Mouse (Mus musculus) kidney, embryonic 16.5 days (tissue): ENCODE measurements around the gene Zbtb16. TPM values are rescaled to one million over a fixed set of nuclear protein-coding genes. Genes with fewer than 3 reads are reported as not detected.

ENCODE experiments used
- ATAC-seq: fragments of 200-750 bp; cut with Nextera tagmentation; 2 replicates; pipeline ENCODE4 v1.8.0; 2017; ENCODE audit warnings: moderate TSS enrichment; ENCODE audit not compliant: low FRiP score, low TSS enrichment
- H3K27ac ChIP-seq: fragments of 300-500 bp; sonication (generic); 2 replicates; pipeline ENCODE4 v1.5.1; 2014; ENCODE audit warnings: low read length
- H3K27me3 ChIP-seq: fragments of 300-500 bp; sonication (generic); 2 replicates; pipeline ENCODE4 v1.6.1; 2014; ENCODE audit warnings: low read length, control low read depth, mixed read lengths; ENCODE audit not compliant: insufficient read depth
- H3K36me3 ChIP-seq: fragments of 300-500 bp; sonication (generic); 2 replicates; pipeline ENCODE4 v1.6.1; 2014; ENCODE audit warnings: low read length, control low read depth, mixed read lengths; ENCODE audit not compliant: insufficient read depth
- H3K4me1 ChIP-seq: fragments of 300-500 bp; sonication (generic); 2 replicates; pipeline ENCODE4 v1.6.1; 2014; ENCODE audit warnings: low read length, control low read depth, mixed read lengths; ENCODE audit not compliant: insufficient read depth
- H3K4me2 ChIP-seq: fragments of 300-500 bp; sonication (generic); replicated peaks from 2 replicates; pipeline ENCODE4 v1.6.1; 2014; ENCODE audit warnings: low read depth, low read length
- H3K4me3 ChIP-seq: fragments of 300-500 bp; sonication (generic); 2 replicates; pipeline ENCODE4 v1.5.1; 2014; ENCODE audit warnings: mild to moderate bottlenecking, low read length
- H3K9ac ChIP-seq: fragments of 300-500 bp; sonication (generic); replicated peaks from 2 replicates; pipeline ENCODE4 v1.6.1; 2014; ENCODE audit warnings: low read length
- H3K9me3 ChIP-seq: fragments of 300-500 bp; sonication (generic); 2 replicates; pipeline ENCODE4 v1.6.1; 2016; ENCODE audit warnings: low read length, control low read depth
- WGBS: fragments of 180-500 bp; shearing (Covaris S2); extraction: QIAGEN DNeasy Blood & Tissue Kit; methylation state at CpG from one replicate; pipeline ENCODE4 v1.1.7; 2014; 5-methylcytosine and 5-hydroxymethylcytosine counted together
- polyA plus RNA-seq: library from polyadenylated mRNA; unstranded; fragments of >200 nt; fragmentation: Nextera tagmentation; extraction: Ambion mirVana; gene quantifications from 2 replicates; pipeline ENCODE4 v1.2.1, GENCODE M21; 2015

Gene Zbtb16
- polyA plus RNA-seq, 1 experiment from 2014 or later = 1.8 TPM

DNA sequence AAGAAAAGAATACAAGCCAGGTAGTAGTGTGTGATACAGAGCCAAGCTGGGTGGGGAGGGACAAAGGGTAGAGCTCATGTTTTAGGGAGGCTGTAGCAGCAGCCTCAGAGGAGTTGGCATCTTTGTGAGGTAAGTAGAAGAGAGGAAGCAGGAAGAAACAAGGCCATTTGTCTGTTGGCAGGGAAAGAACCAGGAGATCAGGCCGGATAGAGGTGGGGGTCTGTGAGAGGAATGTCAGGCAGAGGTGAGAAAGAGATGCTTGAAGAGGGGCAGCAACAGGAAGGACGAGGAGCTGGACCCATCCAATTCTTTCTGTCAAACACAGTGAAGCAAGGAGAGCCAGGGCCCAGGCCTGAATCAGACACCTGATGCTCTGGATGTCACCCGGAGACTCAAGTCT lies 114.8 kb downstream of the Zbtb16 start:
- no peaks in the 10 kb centered on the region for H3K36me3 ChIP-seq
- H3K4me3 ChIP-seq = no peak overlapping the region
- no peak for ATAC-seq
- peaks cover 2% of the 10 kb centered on the region; the same call in 1 of the 2 replicates for H3K4me1 ChIP-seq
- no peaks in the 10 kb centered on the region for H3K9me3 ChIP-seq
- no peak overlapping the region for H3K9ac ChIP-seq
- H3K27me3 ChIP-seq = peaks cover 7% of the 10 kb centered on the region
- H3K27ac ChIP-seq = no peak overlapping the region
- WGBS = 66% methylated on average over 3 of the region's 3 CpGs
- H3K4me2 ChIP-seq = no peak overlapping the region

- Histone ChIP-seq H3K4me1 (peaks cover 2% of the 10 kb centered on the region; the same call in 1 of the 2 replicates), H3K27me3 (peaks cover 3% of the 10 kb centered on the region), H3K9me3 (no peaks in the 10 kb centered on the region), H3K4me2 (no peak overlapping the region), H3K9ac (no peak overlapping the region), H3K36me3 (no peaks in the 10 kb centered on the region), H3K27ac (no peak overlapping the region), H3K4me3 (no peak overlapping the region)
- WGBS = 84% methylated on average over 12 of the region's 12 CpGs
- no peak for ATAC-seq
Observed at GRCm38 (mm10) chr9:48720251-48720963, 115.6 kb downstream of the Zbtb16 start.

GRCm38 (mm10) chr9:48719619-48720018 lies 116.4 kb downstream of the Zbtb16 start:
- Histone ChIP-seq H3K27ac (no peak overlapping the region), H3K27me3 (no peaks in the 10 kb centered on the region), H3K36me3 (no peaks in the 10 kb centered on the region), H3K9ac (no peak overlapping the region), H3K4me2 (no peak overlapping the region), H3K4me1 (peaks cover 2% of the 10 kb centered on the region; the same call in 1 of the 2 replicates), H3K4me3 (no peak overlapping the region), H3K9me3 (no peaks in the 10 kb centered on the region)
- WGBS = 78% methylated on average over 4 of the region's 4 CpGs
- no peak for ATAC-seq

DNA sequence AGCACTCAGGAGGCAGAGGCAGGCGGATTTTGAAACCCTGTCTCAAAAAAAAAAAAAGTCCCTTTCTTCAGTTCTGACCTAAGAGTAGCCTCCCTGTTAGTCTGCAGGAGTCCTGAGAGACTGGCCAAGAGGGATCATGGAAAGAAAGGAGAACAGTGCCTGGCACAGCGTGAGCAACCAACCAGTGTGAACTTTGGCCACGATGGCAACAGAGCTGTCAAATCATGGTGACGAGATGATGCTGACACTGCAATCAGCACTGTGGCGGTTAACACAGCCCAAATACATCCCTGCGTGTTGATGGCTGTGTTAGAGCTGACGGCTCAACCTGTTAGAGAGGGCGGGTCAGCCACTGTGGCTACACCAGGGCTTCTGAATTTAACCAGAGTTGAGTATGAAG lies 119.5 kb downstream of the Zbtb16 start:
- no peaks in the 10 kb centered on the region for H3K9me3 ChIP-seq
- H3K27ac ChIP-seq = no peak overlapping the region
- H3K27me3 ChIP-seq = no peaks in the 10 kb centered on the region
- WGBS = 90% methylated on average over 8 of the region's 8 CpGs
- no peak overlapping the region for H3K4me2 ChIP-seq
- peaks cover under 1% of the 10 kb centered on the region; the same call in 1 of the 2 replicates for H3K4me1 ChIP-seq
- no peaks in the 10 kb centered on the region for H3K36me3 ChIP-seq
- ATAC-seq = no peak
- no peak overlapping the region for H3K4me3 ChIP-seq
- H3K9ac ChIP-seq = no peak overlapping the region

DNA sequence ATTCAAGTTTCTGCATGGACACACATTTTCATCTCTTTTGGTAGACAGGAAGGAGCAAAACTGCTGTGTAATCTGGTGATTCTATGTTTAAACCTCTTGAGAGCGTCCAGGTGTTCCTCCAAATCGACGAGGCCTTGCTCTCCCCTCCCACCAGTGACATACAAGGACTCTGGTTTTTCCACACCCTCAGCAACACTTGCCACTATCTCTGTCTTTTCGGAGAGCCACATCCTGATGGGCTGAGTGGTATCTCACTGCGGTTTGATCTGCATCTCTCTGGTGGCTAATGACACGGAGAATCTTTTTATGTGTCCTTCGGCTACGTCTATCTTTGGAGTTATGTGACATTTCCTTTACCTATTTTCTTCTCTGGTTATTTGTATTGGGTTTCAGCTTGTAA lies 121.0 kb downstream of the Zbtb16 start:
- ATAC-seq = no peak
- 88% methylated on average over 8 of the region's 8 CpGs for WGBS

GRCm38 (mm10) chr9:48713779-48714178 lies 122.2 kb downstream of the Zbtb16 start:
- Histone ChIP-seq H3K36me3 (no peaks in the 10 kb centered on the region), H3K9ac (no peak overlapping the region), H3K9me3 (no peaks in the 10 kb centered on the region), H3K27me3 (peaks cover 3% of the 10 kb centered on the region; the same call in 1 of the 2 replicates), H3K4me2 (no peak overlapping the region), H3K4me3 (no peak overlapping the region), H3K4me1 (peaks cover 17% of the 10 kb centered on the region), H3K27ac (no peak overlapping the region)
- 92% methylated on average over 8 of the region's 8 CpGs for WGBS
- ATAC-seq = no peak

More for the DNA sequence above, 121.0 kb downstream of the Zbtb16 start:
- Histone ChIP-seq H3K36me3 (no peaks in the 10 kb centered on the region), H3K4me1 (peaks cover 16% of the 10 kb centered on the region), H3K4me2 (no peak overlapping the region), H3K9ac (no peak overlapping the region), H3K4me3 (no peak overlapping the region), H3K27ac (no peak overlapping the region), H3K9me3 (no peaks in the 10 kb centered on the region), H3K27me3 (no peaks in the 10 kb centered on the region)

DNA sequence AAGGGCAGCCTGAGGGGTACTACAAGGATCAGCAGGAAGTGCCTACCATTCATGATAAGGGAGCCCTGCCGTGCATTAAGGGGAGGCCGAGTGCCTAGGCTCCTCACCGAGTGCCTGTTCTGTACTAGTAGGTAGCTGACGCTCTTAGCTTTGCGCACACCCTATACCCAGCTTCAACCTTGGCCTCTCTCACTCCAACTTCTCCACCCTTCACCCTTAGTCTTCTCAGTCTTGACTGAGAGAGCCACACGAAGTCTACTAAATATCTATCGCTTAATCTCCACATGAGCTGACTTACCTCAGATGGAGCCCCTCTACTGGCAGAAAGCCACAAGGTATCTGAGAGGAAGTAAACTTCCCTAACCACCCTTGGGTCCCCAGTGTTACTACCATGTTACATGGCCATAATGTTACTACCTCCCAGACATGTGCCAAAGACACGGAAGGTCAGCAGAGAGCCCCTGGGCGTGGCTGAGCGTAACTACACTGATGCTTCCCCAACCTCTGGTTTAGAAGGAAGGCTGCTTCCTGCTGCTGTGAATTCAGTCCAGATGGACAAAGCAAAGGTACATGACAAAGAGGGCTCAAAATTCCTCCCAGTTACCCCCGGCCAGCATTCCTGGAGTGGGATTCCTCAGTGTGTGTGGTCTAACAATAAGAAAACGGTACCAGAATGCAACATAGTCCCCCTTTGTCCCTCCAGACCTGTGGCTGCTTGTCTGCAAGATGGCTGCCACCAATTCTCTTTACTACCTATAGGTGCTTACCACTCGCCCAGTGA lies 122.8 kb downstream of the Zbtb16 start:
- Histone ChIP-seq H3K27me3 (peaks cover 3% of the 10 kb centered on the region; the same call in 1 of the 2 replicates), H3K4me1 (peaks cover 17% of the 10 kb centered on the region), H3K4me3 (no peak overlapping the region), H3K27ac (no peak overlapping the region), H3K9ac (no peak overlapping the region), H3K36me3 (no peaks in the 10 kb centered on the region), H3K4me2 (no peak overlapping the region), H3K9me3 (no peaks in the 10 kb centered on the region)
- WGBS = 90% methylated on average over 13 of the region's 13 CpGs
- ATAC-seq = no peak

GRCm38 (mm10) chr9:48711826-48712225 lies 124.2 kb downstream of the Zbtb16 start:
- 62% methylated on average over 5 of the region's 5 CpGs for WGBS
- Histone ChIP-seq H3K4me1 (peaks cover 23% of the 10 kb centered on the region), H3K36me3 (no peaks in the 10 kb centered on the region), H3K27me3 (peaks cover 3% of the 10 kb centered on the region; the same call in 1 of the 2 replicates), H3K9ac (no peak overlapping the region), H3K4me2 (no peak overlapping the region), H3K27ac (no peak overlapping the region), H3K9me3 (no peaks in the 10 kb centered on the region), H3K4me3 (no peak overlapping the region)
- ATAC-seq = no peak

GRCm38 (mm10) chr9:48711296-48711781 lies 124.7 kb downstream of the Zbtb16 start:
- 20% methylated on average over 9 of the region's 9 CpGs for WGBS
- Histone ChIP-seq H3K27ac (no peak overlapping the region), H3K4me2 (peak overlapping the region; percentile 26; the same call in 1 of the 2 replicates), H3K27me3 (peaks cover 3% of the 10 kb centered on the region; the same call in 1 of the 2 replicates), H3K9ac (no peak overlapping the region), H3K4me1 (peaks cover 27% of the 10 kb centered on the region), H3K36me3 (no peaks in the 10 kb centered on the region), H3K4me3 (no peak overlapping the region), H3K9me3 (no peaks in the 10 kb centered on the region)
- ATAC-seq = no peak
